Mouse (Mus musculus) G1E-ER4 (cell line): ENCODE measurements around the gene Grik4. TPM values are rescaled to one million over a fixed set of nuclear protein-coding genes. Genes with fewer than 3 reads are reported as not detected.

ENCODE experiments used
- GATA1 ChIP-seq: IDR thresholded peaks from one replicate; pipeline ENCODE4 v1.8.0; 2012; ENCODE audit warnings: low read length, inconsistent platforms
- polyA plus RNA-seq: library from polyadenylated mRNA; stranded (reverse); fragments of >175 nt; gene quantifications from 2 replicates; pipeline ENCODE4 v1.2.3, GENCODE M21; 2012

Grik4 gene
- polyA plus RNA-seq, 1 experiment: not detected

GRCm38 (mm10) chr9:42550116-42550515, 394.2 kb downstream of the Grik4 start:
- TF ChIP-seq GATA1: no peak

- no peak for TF ChIP-seq GATA1
Measured at GRCm38 (mm10) chr9:42548981-42549380, 395.3 kb downstream of the Grik4 start.

- TF ChIP-seq GATA1: no peak
Measured at GRCm38 (mm10) chr9:42544521-42544920, 399.8 kb downstream of the Grik4 start.

GRCm38 (mm10) chr9:42533491-42533890, 410.8 kb downstream of the Grik4 start:
- no peak for TF ChIP-seq GATA1

GRCm38 (mm10) chr9:42533041-42533440, 411.3 kb downstream of the Grik4 start:
- TF ChIP-seq GATA1: no peak

GRCm38 (mm10) chr9:42531951-42532350, 412.3 kb downstream of the Grik4 start:
- TF ChIP-seq GATA1: no peak

GRCm38 (mm10) chr9:42530221-42531152, 413.8 kb downstream of the Grik4 start:
- no peak for TF ChIP-seq GATA1

GRCm38 (mm10) chr9:42520587-42521084, 423.7 kb downstream of the Grik4 start:
- no peak for TF ChIP-seq GATA1

- no peak for TF ChIP-seq GATA1
Measured at GRCm38 (mm10) chr9:42518163-42518562, 426.1 kb downstream of the Grik4 start.

- no peak for TF ChIP-seq GATA1
Measured at GRCm38 (mm10) chr9:42513159-42513558, 431.1 kb downstream of the Grik4 start.

- TF ChIP-seq GATA1: no peak
Measured at GRCm38 (mm10) chr9:42512312-42512711, 432.0 kb downstream of the Grik4 start.

GRCm38 (mm10) chr9:42508235-42508634, 436.1 kb downstream of the Grik4 start:
- TF ChIP-seq GATA1: no peak

- TF ChIP-seq GATA1: no peak
Measured at GRCm38 (mm10) chr9:42507709-42508108, 436.6 kb downstream of the Grik4 start, which contains the start of gene Tbcel. Tbcel (minus strand) TSS chr9:42507809.

- TF ChIP-seq GATA1: no peak
Measured at GRCm38 (mm10) chr9:42507022-42507421, 437.3 kb downstream of the Grik4 start.

- TF ChIP-seq GATA1: no peak
Measured at GRCm38 (mm10) chr9:42504971-42505510, 439.3 kb downstream of the Grik4 start.

- TF ChIP-seq GATA1: no peak
Measured at GRCm38 (mm10) chr9:42504559-42504958, 439.7 kb downstream of the Grik4 start.
